Mouse (Mus musculus) olfactory bulb, adult 2 months (tissue): ENCODE measurements around the gene Six4.

Experiments used
- CTCF ChIP-seq: fragments of 200-500 bp; IDR thresholded peaks from 2 replicates; pipeline ENCODE4 v1.5.1; 2012; ENCODE audit warnings: low read depth, mild to moderate bottlenecking, low read length, moderate library complexity; ENCODE audit not compliant: insufficient read depth
- POLR2A ChIP-seq: fragments of 200-500 bp; IDR thresholded peaks from 2 replicates; pipeline ENCODE4 v1.6.1; 2012; ENCODE audit warnings: mild to moderate bottlenecking, low read depth, low read length, moderate library complexity; ENCODE audit not compliant: insufficient read depth

- TF ChIP-seq CTCF (no peak), POLR2A (no peak)
These were observed 55.8 kb downstream of the Six4 start for GRCm38 (mm10) chr12:73057492-73057891.
